Mouse (Mus musculus) heart, postnatal 0 days (tissue): ENCODE data around the gene Fbln7. TPM values are rescaled to one million over a fixed set of nuclear protein-coding genes. Genes with fewer than 3 reads are reported as not detected.

Experiments used
- ATAC-seq: fragments of 200-750 bp; cut with Nextera tagmentation; 2 replicates; pipeline ENCODE4 v1.8.0; 2017; ENCODE audit warnings: low read depth, moderate number of reproducible peaks, moderate library complexity; ENCODE audit not compliant: insufficient read depth
- DNase-seq: peaks from one replicate; pipeline ENCODE4 v3.0.0-alpha.2; 2016; ENCODE audit warnings: low spot score
- H3K27ac ChIP-seq: fragments of 300-500 bp; sonication (generic); 2 replicates; pipeline ENCODE4 v1.5.1; 2014; ENCODE audit warnings: low read depth, mild to moderate bottlenecking
- H3K27me3 ChIP-seq: fragments of 300-500 bp; sonication (generic); 2 replicates; pipeline ENCODE4 v1.6.1; 2014; ENCODE audit warnings: low read length, mixed read lengths; ENCODE audit not compliant: control insufficient read depth, insufficient read depth
- H3K36me3 ChIP-seq: fragments of 300-500 bp; sonication (generic); replicated peaks from 2 replicates; pipeline ENCODE4 v1.6.1; 2014; ENCODE audit warnings: low read length, mixed read lengths; ENCODE audit not compliant: control insufficient read depth, insufficient read depth
- H3K4me1 ChIP-seq: fragments of 300-500 bp; sonication (generic); 2 replicates; pipeline ENCODE4 v1.6.1; 2014; ENCODE audit warnings: antibody characterized with exemption; ENCODE audit not compliant: control insufficient read depth, insufficient read depth
- H3K4me2 ChIP-seq: fragments of 300-500 bp; sonication (generic); 2 replicates; pipeline ENCODE4 v1.6.1; 2014; ENCODE audit warnings: low read depth, mild to moderate bottlenecking, low read length, moderate library complexity
- H3K4me3 ChIP-seq: fragments of 300-500 bp; sonication (generic); 2 replicates; pipeline ENCODE4 v1.5.1; 2014; ENCODE audit warnings: low read depth, low read length
- H3K9ac ChIP-seq: fragments of 300-500 bp; sonication (generic); replicated peaks from 2 replicates; pipeline ENCODE4 v1.6.1; 2014; ENCODE audit warnings: low read depth, low read length, mixed read lengths
- H3K9me3 ChIP-seq: fragments of 300-500 bp; sonication (generic); replicated peaks from 2 replicates; pipeline ENCODE4 v1.6.1; 2016; ENCODE audit warnings: low read length; ENCODE audit not compliant: control insufficient read depth
- CTCF ChIP-seq: IDR thresholded peaks from 2 replicates; pipeline ENCODE4 v1.5.1; 2016; ENCODE audit warnings: antibody characterized with exemption, control low read depth, low read depth
- EP300 ChIP-seq: IDR thresholded peaks from 2 replicates; pipeline ENCODE4 v1.6.1; 2016; ENCODE audit warnings: antibody characterized with exemption, low read depth
- WGBS: fragments of 180-500 bp; shearing (Covaris S2); extraction: QIAGEN DNeasy Blood & Tissue Kit; methylation state at CpG from one replicate; pipeline ENCODE4 v1.1.7; 2014; 5-methylcytosine and 5-hydroxymethylcytosine counted together
- polyA plus RNA-seq: library from polyadenylated mRNA; unstranded; fragments of >200 nt; fragmentation: Nextera tagmentation; extraction: Ambion mirVana; gene quantifications from 2 replicates; pipeline ENCODE4 v1.2.1, GENCODE M21; 2015
- total RNA-seq: library from RNA; depleted of rRNA; stranded (reverse); fragments of >200 nt; gene quantifications from 2 replicates; pipeline ENCODE4 v1.2.3, GENCODE M21; 2014; ENCODE audit warnings: low replicate concordance

The Fbln7 gene
- total and polyA plus RNA-seq, 2 experiments from 2014 or later = 0.42 TPM; not detected in 1

- 84% methylated on average over 4 of the region's 4 CpGs for WGBS
These were observed 28.0 kb downstream of the Fbln7 start for GRCm38 (mm10) chr2:128890661-128891335.

GRCm38 (mm10) chr2:128892180-128892721 is 29.5 kb downstream of the Fbln7 start:
- H3K4me1 ChIP-seq = 0 out of 2 replicates have a peak, but pooled peaks cover 4% of the 10 kb centered on the region
- H3K4me3 ChIP-seq = peak overlapping the region; percentile 36
- H3K27me3 ChIP-seq = no peaks in the 10 kb centered on the region
- DNase-seq (no peak), ATAC-seq (peak; percentile 53; the same call in 1 of the 2 replicates)
- WGBS = 4% methylated on average over 34 of the region's 37 CpGs
- peak overlapping the region; percentile 71 for H3K4me2 ChIP-seq
- no peaks in the 10 kb centered on the region for H3K36me3 ChIP-seq
- H3K9me3 ChIP-seq = no peaks in the 10 kb centered on the region
- no peak overlapping the region for H3K27ac ChIP-seq
- TF ChIP-seq CTCF = no peak
- H3K9ac ChIP-seq = no peak overlapping the region

More at GRCm38 (mm10) chr2:128890661-128891335, 28.0 kb downstream of the Fbln7 start:
- Histone ChIP-seq H3K36me3 (no peaks in the 10 kb centered on the region), H3K4me1 (0 out of 2 replicates have a peak, but pooled peaks cover 4% of the 10 kb centered on the region), H3K4me2 (no peak overlapping the region), H3K27ac (no peak overlapping the region), H3K4me3 (no peak overlapping the region), H3K9ac (no peak overlapping the region), H3K27me3 (no peaks in the 10 kb centered on the region), H3K9me3 (no peaks in the 10 kb centered on the region)
- no peak for ATAC-seq
- TF ChIP-seq CTCF (no peak), EP300 (no peak)
- DNase-seq = no peak

DNA sequence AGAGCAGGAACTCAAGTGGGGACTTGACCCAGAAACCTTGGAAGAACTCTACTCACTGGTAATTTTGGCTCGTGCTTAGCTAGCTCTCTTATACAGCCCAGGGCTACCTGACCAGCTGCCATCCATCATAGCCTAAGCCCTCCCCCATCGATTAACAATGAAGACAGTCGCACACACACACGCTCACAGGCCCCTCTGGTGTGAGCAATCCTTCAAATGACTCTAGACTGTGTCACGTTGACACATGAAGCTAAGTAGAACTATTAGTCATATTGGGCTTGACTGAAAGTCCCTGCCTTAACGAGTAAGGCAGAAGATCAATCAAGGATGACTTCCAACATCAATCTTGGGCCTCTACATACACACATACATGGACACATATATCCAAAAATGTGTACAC is 40.1 kb downstream of the Fbln7 start:
- DNase-seq = no peak
- TF ChIP-seq CTCF (no peak), EP300 (no peak)
- 80% methylated on average over 6 of the region's 6 CpGs for WGBS

GRCm38 (mm10) chr2:128903661-128904060 is 40.9 kb downstream of the Fbln7 start:
- WGBS = 70% methylated on average over 3 of the region's 3 CpGs
- peaks cover 3% of the 10 kb centered on the region; the same call in 1 of the 2 replicates for H3K9me3 ChIP-seq
- TF ChIP-seq CTCF (no peak), EP300 (no peak)
- no peak for ATAC-seq
- no peaks in the 10 kb centered on the region for H3K4me1 ChIP-seq
- no peaks in the 10 kb centered on the region for H3K27me3 ChIP-seq
- H3K4me3 ChIP-seq = no peak overlapping the region
- H3K4me2 ChIP-seq = no peak overlapping the region
- DNase-seq = no peak
- no peak overlapping the region for H3K27ac ChIP-seq
- no peak overlapping the region for H3K9ac ChIP-seq
- no peaks in the 10 kb centered on the region for H3K36me3 ChIP-seq

More for the DNA sequence above, 40.1 kb downstream of the Fbln7 start:
- Histone ChIP-seq H3K9me3 (peaks cover 3% of the 10 kb centered on the region; the same call in 1 of the 2 replicates), H3K27ac (no peak overlapping the region), H3K9ac (no peak overlapping the region), H3K4me1 (no peaks in the 10 kb centered on the region), H3K4me2 (no peak overlapping the region), H3K36me3 (no peaks in the 10 kb centered on the region), H3K4me3 (no peak overlapping the region), H3K27me3 (no peaks in the 10 kb centered on the region)
- no peak for ATAC-seq

DNA sequence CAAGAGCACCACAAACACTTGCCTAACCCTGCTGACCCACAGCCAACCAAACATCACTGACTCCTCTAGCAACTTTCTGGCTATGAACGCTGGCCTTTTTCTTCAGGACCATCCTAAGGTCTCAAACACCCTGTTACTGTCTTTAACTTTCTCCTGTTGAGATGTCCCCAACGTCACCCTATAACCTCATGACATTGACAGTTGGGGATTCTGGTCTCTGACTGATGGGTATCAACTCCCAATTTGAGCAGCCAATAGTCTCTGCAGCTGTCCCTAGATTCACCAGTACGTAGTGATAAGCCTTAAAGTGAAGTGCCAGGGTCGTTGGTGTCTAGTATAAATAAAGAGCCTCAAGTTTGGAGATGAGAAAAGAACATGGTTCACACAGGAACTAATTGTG is 52.2 kb downstream of the Fbln7 start:
- DNase-seq (no peak), ATAC-seq (no peak)
- no peak overlapping the region for H3K4me3 ChIP-seq
- WGBS = 60% methylated on average over 4 of the region's 4 CpGs
- H3K9ac ChIP-seq = no peak overlapping the region
- no peaks in the 10 kb centered on the region for H3K27me3 ChIP-seq
- H3K36me3 ChIP-seq = no peaks in the 10 kb centered on the region
- H3K4me2 ChIP-seq = no peak overlapping the region
- no peaks in the 10 kb centered on the region for H3K4me1 ChIP-seq
- no peaks in the 10 kb centered on the region for H3K9me3 ChIP-seq
- no peak for TF ChIP-seq EP300
- H3K27ac ChIP-seq = no peak overlapping the region

- Histone ChIP-seq H3K36me3 (no peaks in the 10 kb centered on the region), H3K9ac (no peak overlapping the region), H3K9me3 (no peaks in the 10 kb centered on the region), H3K4me1 (no peaks in the 10 kb centered on the region), H3K4me3 (no peak overlapping the region), H3K27me3 (no peaks in the 10 kb centered on the region), H3K27ac (no peak overlapping the region), H3K4me2 (no peak overlapping the region)
- ATAC-seq = no peak
- TF ChIP-seq CTCF (no peak), EP300 (no peak)
- no peak for DNase-seq
- WGBS = 62% methylated on average over 3 of the region's 3 CpGs
These were observed 53.7 kb downstream of the Fbln7 start for GRCm38 (mm10) chr2:128916528-128916927.
